Mouse (Mus musculus): ENCODE data around the gene Lfng.

The Lfng gene

DNA sequence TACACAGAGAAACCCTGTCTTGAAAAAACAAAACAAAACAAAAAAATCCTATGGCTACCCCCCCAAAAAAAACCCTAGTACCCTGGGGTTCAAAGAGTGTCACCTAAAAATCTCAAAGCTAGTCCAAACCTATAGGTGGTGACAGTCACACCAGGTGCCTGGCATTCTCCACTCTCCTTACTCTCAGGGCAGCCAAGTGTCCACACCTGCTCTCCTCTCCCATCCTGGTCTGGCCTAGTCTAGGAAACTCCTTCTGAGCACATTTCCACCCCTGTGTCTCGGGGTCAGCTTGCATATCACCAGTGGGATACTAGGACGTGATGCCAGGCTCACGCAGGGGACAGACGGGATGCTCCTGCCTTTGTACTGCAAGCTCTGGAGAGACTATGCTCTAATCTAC, 32.2 kb downstream of the Lfng start:
- no peak for DNase-seq (ENCODE audit: low spot score)

DNA sequence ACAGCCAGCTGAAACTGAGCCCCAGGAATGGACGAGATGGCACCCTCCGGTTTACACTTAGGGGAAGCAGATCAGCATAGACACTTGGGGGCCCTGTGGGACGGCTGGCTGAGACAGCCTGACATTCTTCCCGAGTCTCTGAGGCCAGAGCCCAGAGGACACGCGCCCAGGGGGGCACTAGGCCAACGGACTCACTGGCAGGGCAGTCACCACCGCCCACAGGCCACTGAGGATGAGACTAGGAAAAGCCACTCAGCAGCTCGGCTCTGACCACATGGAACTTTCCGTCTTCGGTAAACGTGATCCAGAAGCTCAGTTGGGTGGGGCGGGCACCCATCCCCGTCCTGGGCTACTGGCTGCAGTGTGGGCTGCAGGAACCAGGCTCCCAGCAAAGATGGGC, 32.8 kb downstream of the Lfng start:
- DNase-seq (ENCODE audit: low spot score) = no peak

DNA sequence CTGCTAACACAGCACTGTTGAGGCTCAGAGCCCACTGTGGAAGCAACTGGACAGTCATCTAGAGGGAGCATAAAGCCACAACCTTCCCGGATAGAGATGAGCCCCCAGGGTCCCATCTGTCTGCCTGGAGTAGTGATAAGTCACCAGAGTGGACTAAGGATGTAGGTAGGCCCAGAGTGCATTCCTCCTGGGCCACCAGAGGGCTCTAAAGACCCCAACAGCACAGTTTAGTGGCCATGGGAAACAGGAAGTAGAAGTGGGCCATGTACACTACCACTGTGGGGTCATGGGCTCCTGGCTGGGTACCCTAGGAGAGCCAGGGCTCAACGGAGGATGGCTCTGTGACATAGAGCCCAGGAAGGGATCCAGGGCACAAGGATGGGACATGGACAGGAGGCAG, 33.7 kb downstream of the Lfng start:
- DNase-seq (ENCODE audit: low spot score) = no peak

DNA sequence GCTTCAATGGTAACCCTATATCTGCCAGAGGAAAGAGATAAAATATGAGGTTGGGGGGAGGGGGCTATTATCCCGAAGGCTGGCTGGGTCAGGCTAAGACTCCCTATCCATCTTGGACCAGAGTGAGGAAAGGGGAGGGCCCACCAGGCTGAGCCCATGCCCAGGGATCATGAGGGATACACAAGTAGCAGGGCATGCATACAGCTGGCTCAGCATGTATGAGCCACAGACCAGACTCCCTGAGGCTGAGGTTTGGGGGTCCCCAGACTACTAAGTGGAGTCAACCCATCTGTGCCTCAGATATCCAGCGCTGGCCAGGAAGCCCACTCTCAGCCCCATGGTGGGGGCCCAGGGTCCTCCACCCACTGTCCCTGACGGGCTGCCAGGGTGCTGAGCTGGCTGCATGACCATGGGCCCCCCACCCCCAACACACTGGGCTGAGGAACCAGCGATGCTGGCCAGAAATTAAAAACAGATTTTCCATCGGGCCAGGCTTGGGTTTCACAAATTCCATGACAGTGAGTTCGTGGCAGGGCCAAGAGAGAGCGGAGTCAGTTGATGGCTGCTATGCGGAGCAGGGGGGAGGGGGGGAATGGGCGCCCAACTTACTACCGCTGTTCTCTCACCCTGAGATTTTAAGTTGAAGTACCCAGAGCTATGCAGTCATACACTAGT, 34.3 kb downstream of the Lfng start:
- DNase-seq (ENCODE audit: low spot score) = no peak

DNA sequence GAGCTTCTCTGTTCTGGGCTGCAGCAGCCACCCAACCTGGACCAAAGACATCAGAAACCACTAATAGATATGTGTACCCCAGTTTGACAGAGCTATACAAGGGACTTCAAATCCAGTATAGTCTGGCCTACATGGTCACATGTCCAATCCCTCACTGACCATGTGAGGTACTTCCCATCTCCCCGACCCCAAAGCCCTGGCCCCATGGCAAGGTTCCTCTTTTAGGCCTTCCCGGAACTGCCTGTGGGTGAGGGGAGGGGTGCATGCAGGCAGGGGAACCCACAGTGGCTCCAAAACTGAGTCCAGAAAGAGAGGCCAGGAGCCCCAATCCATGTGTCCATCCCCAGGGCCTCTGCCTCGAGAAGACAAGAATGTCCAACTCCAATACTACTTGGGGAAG, 35.0 kb downstream of the Lfng start:
- no peak for DNase-seq (ENCODE audit: low spot score)

DNA sequence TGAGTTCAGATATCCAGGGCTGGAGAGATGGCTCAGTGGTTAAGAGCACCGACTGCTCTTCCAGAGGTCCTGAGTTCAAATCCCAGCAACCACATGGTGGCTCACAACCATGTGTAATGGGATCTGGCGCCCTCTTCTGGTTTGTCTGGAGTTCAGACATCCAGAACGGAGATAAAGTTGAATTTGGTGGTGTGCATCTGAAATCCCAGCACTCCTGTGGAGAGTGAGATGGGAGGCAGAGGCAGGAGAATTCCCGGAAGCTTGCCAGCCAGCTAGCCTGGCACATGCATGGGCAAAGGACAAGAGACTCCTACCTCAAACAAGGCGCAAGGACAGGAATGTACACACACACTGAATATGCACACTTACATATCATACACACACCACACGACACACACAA, 37.1 kb downstream of the Lfng start:
- no peak for DNase-seq (ENCODE audit: low spot score)

DNA sequence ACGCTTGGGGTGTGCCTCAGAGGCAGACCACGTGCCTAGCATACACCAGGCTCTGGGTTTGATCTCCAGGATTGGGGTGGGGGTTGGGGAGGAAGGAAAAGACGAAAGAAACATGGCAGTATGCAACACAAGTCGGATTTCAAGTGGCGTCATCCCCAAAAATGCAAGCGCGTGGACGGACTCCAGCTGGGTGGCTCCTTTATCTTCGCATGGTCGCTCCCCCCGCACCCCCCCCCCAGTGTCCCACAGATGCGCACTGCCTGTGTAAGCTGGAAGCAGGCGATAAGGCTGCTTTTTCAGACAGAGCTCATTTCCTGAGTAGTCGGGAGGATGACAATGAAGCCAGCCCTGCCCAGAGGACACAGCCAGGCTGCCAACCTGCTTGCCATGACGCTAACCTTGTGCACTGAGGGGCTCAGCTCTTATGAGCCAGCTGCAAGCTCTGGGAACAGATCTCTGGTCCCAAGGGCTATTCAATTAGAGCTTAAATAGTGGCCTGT, 37.6 kb downstream of the Lfng start:
- DNase-seq (ENCODE audit: low spot score) = peak; percentile 37

DNA sequence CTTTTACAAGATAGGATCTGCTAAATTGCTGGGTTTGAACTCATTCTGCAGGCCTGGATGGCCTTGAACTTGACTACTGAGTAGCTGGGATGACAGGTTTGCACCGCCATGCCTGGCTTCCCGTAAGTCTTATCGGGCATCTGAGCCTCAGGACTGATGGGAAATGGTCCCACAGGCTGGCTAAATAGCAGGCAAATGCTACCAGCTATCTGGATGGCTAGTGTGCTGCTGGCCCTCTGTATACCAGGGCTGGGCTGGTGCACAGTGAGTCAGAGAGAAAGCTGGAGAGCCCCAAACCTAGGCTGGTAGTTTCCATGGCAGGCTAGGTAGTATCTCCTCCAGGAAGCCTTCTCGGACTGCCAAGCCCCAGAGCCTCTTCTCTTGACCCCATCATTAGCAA, 38.3 kb downstream of the Lfng start:
- no peak for DNase-seq (ENCODE audit: low spot score)

DNA sequence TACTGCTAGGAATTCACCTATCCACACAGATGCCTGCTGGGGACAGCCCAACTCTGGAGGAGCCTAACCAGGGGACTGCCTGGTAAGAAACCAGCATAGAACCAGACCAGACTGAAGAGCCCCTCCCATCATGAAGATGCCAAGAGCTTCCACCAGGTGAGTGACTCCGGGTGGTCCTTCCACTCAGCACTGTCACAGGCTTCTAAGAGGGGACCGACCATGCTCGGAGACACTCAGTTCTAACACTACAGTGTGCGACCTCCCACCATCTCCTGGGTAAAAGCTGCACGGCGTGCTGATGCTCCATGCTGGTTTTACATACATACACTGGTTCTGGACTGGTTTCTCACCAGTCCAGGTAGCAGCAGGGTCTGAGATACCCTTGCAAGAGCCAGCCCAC, 39.1 kb downstream of the Lfng start:
- DNase-seq (ENCODE audit: low spot score) = no peak

DNA sequence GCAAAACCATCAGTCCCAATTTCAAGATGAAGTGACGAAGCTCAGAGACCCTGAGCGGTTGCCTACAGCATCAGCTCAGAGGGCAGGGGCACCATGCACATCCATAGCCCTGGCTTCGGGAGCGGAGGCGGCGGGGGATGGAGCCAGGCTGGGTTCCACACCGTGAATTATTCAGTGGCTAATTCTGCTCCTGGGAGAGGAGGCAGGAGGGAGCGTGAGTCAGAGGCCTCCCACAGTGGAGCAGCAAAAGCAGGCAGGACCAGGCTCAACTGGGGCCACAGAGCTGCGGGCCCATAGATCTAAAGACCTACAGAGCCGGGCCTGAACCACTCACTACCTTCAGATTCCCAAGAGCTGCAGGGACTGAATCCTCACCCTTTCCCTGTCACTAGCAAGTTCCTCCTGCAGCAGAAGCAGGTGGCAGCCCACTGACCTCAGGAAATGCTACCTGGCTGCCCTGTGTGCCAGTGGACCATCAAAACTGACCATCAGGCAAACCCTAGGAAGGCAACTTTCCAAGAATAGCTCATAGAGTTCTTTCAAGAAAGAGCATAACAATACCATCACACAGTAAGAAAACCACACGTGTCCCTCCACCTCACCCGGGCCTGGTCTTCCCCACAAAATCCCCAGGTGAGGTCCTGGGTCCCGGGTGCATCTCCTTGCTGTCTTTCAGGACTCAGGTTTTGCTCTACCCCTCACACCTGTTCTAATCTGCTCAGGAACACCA, 40.1 kb downstream of the Lfng start:
- DNase-seq (ENCODE audit: low spot score) = no peak

DNA sequence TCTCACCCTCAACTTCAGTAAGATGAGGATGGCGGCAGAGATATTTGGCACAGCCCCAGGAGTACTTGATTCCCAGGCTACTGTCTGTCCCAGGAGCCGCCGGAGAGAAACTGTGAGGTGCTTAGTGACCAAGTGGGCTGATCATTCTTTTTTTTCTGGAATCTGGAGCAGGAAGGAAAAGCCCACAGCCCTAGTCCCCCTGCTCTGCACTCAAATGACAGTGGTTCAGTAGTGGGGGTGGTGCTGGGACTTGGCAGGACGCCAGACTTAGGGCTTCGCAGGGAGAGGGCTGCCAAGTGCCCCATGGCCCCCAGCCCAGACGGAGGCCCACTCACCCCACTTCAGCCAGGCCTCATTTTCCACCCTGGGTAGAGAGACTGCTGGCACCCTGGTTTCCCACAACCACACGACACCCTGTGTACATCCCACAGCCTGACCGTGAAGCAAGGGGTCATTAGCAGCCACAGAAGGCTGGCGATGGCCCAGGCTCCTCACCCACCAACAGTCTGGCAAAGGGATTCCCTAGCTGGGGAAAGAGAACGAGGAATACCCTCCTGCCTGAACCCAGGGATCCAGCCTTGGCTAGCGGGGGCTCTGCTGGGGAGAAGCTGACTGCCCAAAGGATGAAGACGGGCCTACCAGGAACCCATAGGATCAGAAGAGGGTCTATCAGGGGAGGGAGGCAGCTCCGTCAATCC, 40.9 kb downstream of the Lfng start:
- peak; percentile 19 for DNase-seq (ENCODE audit: low spot score)

DNA sequence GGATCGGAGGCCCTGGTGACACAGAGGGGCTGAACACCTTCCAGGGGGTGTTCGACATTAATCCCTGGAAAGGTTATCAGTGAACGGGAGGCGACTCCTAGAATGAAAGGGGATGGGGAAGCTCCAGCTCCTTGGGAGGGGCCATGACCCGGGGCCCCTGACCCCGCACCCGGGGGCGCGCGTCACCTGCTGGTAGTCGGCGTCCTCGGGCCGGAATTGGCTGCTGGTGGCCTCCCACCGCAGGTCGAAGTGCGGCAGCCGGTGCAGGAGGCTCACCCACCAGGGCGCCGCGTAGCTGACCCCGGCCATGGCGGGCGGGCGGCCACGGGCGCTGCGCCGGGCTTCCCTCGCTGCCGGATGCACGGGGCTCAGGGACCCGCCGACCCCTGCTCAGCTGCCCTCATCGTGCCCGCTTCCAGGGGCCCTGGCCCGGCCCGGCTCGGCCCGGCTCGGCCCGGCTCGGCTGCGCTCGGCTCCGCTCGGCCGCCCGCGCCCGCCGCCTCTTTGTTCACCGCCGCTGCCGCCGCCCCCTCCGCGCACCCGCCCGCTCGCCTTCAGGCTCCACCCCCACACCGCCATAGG, 41.5 kb downstream of the Lfng start, which contains the start of gene Ttyh3:
Gene Ttyh3 (minus strand): TSS at position 513 of the 582 bp plus-strand sequence.
- DNase-seq (ENCODE audit: low spot score) = peak; percentile 78

DNA sequence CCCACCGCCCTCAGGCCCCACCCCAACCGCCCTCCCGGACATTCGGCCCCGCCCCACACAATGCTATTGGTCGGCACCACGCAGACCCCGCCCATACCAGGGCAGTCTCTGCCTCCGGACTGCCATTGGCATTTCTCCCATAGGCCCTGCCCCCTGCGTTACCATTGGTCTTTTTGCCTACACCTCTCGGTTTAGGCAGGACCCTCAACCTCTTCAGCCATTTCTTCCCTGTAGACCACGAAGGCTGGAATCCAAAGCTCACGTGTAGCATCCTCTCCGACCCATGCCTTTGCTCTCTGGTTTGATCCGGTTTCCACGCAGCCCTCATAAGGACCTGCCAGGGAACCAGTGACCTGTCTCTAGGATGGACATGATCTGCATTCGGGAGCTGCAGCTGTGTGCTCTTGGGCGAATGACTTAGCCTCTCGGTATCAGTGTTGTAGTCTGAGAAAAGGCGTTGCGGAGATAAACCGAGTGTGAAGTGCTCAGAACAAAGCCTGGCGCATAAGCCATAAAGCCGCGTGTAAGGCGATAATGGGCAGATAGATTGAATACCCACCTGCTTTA, 42.1 kb downstream of the Lfng start:
- DNase-seq (ENCODE audit: low spot score) = peak; percentile 99

DNA sequence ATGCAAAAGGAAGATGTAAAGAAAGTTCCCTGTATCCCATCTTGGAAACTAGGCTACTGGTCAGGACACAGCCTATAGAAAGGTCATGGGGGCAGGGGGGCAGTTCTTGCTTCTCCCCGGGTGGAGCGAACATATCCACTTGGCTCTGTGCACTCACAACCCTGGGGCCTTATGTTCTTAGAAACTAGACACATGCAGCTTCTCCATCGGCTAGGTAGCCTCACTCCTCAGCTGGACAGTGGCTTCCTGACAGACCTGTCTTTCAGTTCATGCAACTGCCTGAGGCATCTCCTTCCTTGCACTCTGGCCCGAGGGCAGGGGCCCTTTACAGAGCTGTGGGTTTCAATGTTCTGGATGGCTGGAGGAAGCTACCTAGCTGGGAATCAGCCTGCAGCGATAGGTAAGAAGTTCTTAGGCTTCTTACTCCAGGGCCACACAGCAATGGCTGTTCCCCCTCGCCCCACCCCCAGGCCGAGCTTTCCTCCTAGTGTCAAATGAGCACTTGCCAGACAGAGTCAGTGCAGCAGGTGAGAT, 42.8 kb downstream of the Lfng start:
- DNase-seq (ENCODE audit: low spot score) = no peak

DNA sequence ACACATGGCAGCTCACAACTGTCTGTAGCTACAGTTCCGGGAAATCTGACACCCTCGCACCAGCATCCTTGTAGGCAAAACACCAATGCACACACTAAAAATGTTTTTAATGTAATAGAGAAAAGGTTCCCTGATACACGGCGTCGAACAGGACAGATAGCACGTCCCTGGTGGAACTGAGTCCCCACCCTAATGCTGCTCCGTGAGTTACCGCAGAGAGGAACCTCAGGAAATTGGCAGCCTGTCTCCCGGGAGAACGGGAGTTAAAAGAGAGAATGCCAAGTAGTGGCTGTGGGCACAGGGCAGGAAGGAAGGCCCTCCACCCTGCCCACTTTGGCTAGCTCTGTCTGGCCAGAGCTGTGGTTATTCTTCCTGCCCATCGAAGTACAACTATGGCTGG, 44.1 kb downstream of the Lfng start:
- DNase-seq (ENCODE audit: low spot score) = no peak

DNA sequence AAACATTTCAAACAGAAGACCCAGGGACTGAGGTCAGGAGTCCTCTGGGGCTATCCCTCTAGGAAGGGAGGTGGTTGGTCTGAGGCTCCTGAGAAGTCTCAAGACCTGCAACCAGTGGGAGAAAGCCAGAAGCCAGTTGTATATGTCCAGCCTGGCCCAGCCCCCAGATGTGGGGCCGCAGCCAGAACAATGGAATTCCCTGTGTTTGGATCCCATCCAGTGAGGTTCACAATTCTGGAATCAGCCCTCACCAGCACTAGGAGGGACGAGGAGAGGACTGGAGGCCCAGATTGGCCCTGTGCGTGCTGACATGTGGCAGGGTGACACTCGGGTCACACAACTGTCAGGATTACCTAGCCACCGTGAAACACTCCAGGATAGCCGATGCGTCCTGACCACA, 45.5 kb downstream of the Lfng start:
- DNase-seq (ENCODE audit: low spot score) = no peak

DNA sequence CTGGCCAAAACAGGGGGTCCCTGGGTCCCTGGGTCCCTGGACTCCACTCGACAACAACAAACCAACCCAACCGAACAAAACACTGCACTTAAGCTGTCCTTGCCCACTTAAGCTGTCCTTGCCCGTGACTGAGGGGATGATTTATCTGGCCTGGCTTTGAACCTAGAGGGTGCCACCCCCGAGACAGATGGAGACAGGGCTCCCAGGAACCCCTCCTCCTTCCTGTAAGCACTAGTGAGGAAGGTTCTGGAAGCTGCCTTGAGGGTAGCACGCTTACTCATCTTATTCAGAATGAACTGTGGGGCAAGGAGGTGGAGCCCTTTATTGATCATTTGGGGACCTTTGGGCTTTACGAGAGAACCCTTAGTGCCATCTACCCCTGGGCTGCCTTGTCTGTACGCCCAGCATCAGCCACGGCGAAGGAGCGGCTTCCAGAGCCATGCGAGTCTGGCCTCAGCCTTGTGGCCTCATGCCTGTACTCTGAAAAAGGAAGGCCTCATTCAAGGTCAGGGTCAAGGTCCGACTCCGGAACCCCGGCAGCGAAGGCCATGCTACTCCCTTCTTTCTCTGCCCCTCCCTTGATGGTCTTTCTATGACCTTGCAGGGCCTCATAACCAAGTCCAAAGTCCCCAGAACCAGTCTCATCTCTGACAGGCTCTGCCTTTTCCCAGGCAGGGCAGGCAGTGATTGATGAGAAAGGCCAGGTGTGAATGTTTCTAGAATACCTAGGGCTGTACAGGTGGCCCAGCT, 47.2 kb downstream of the Lfng start:
- DNase-seq (ENCODE audit: low spot score) = no peak

DNA sequence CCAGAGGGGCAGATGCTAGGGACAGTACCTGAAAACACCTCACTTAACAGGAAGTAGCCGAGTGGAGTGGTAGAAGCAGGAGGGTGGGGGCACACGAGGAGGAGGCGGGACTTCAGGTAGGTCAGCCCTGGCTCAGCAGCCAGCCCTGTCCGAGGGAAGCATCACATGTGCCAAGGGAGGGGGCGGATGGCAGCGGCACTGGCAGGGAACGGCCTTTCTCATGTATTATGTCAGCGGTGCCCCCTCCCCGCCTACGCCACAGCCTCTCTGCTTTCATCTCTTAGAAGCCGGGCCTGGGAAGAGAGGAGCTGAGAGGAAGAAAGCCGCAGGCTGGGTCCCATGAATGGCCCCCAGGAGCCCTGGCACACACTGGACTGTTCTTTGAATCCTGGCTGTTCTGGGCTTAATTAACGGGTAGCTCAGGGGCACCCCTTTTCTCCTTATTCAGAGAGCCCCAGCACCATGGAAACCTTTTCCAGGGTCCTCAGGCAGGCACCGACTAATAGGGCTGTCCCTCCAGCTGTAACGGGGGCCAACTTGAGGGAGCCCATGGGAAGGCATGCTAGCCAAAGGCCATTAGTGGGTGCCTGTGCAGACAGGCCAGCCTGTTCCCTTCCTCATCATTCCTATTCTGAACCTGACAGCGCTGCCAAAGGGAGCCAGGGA, 52.6 kb downstream of the Lfng start:
- no peak for DNase-seq (ENCODE audit: low spot score)

DNA sequence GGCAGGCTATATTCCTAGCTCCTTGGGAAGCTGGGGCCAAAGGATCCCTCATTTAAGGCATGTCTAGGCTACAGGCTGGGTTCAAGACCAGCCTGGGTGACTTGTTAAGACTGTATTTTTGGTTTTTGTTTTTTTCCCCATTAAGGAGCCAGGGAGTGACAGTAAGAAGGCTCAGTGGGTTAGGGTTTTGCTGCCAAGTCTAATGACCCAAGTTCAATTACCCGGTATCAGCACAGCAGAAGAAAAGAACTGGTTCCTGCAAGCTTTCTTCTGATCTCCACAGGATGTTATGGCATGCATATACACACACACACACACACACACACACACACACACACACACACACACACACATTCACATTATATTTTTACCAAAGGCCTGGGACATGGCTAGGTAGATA, 53.3 kb downstream of the Lfng start:
- no peak for DNase-seq (ENCODE audit: low spot score)

DNA sequence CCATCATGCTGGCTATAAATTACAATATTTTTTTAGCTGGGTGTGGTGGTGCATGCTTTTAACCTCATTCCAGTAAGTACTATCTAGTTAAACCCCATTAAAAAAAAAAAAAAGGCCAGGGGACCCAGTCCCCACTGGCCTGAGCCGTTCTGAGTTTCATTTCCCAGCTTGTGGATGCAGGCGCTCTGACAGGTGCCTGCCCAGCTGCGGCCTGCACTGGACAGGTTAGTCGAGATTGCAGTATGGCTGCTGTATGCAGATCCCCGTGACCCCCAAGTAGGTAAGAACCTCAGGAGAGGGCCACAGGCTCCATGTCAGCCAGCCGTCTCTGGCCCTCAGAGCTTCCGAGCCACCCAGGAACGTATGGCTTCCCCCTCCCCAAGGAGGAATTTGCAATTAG, 54.3 kb downstream of the Lfng start:
- DNase-seq (ENCODE audit: low spot score) = no peak

Measured in yolk sac, embryonic 10.5 days (tissue).